Mouse (Mus musculus): ENCODE data around the gene Neurl3.

GRCm38 (mm10) chr1:36302957-36303356 lies 28.5 kb upstream of the Neurl3 start:
- TF ChIP-seq POLR2A (IDR thresholded peaks at IDR 0.05; ENCODE audit: low read depth, low read length) (no peak), CTCF (IDR thresholded peaks at IDR 0.05; ENCODE audit: extremely low read depth, insufficient read depth, insufficient read length, insufficient replicate concordance) (no peak)
